Mouse (Mus musculus): ENCODE results near the gene Kmt2e. TPM values are rescaled to one million over a fixed set of nuclear protein-coding genes. Genes with fewer than 3 reads are reported as not detected.
A peak's percentile ranks its signal among the peaks of the same experiment; 100 is the strongest.

Kmt2e gene
- total and polyA plus RNA-seq, 3 experiments = 7.2 to 29.7 (median 21.3) TPM

DNA sequence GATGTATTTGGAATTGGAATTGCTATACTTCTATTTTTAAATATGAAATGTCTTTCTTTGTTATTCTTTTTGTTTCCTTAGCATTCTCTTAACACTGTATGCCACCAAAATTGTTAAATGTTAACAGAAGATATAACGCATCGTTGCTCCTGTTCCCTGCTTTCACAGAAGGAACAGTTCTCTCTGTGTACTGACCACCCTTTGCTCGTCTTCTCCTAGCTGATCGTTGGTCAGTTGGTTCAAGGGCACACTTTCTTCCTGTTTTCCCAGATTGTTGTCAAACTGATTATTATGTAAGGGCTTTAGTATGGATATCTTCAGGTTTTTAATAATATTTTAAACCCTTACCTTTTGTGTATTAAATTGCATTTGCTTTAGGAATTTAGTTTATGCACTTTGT lies 32.3 kb downstream of the Kmt2e start:
- TF ChIP-seq ZKSCAN1 (IDR thresholded peaks at IDR 0.05; ENCODE audit: borderline replicate concordance, low read depth, low read length) = no peak
- no peak for TF ChIP-seq USF1 (IDR thresholded peaks at IDR 0.05; ENCODE audit: low read depth, low read length)
- no peak for TF ChIP-seq ELF1 (IDR thresholded peaks at IDR 0.05; ENCODE audit: low read depth, low read length)
- no peak for TF ChIP-seq KAT2A (IDR thresholded peaks at IDR 0.05; ENCODE audit: insufficient replicate concordance, low read length)
- TF ChIP-seq TCF12 (IDR thresholded peaks at IDR 0.05; ENCODE audit: low read depth, low read length) = no peak
- TF ChIP-seq EP300 (IDR thresholded peaks at IDR 0.05; ENCODE audit: low read length) = no peak
- TF ChIP-seq TBP (conservative IDR thresholded peaks at IDR 0.05; ENCODE audit: low read depth, low read length) = no peak
- TF ChIP-seq USF2 (conservative IDR thresholded peaks at IDR 0.05; ENCODE audit: low read depth, low read length) = no peak
- no peak for TF ChIP-seq NELFE (IDR thresholded peaks at IDR 0.05; ENCODE audit: low read depth, low read length)
- TF ChIP-seq MYC (IDR thresholded peaks at IDR 0.05; ENCODE audit: low read depth, low read length) = no peak
- no peak for TF ChIP-seq CHD2 (IDR thresholded peaks at IDR 0.05; ENCODE audit: low read length)
- no peak for TF ChIP-seq MXI1 (IDR thresholded peaks at IDR 0.05; ENCODE audit: low read depth, low read length)
- TF ChIP-seq E2F4 (IDR thresholded peaks at IDR 0.05; ENCODE audit: insufficient replicate concordance, low read depth, low read length) = no peak
- no peak for TF ChIP-seq JUND (conservative IDR thresholded peaks at IDR 0.05; ENCODE audit: low read depth, low read length)
- TF ChIP-seq ZMIZ1 (IDR thresholded peaks at IDR 0.05; ENCODE audit: low read depth, low read length) = no peak
- TF ChIP-seq HCFC1 (IDR thresholded peaks at IDR 0.05; ENCODE audit: low read depth, low read length) = no peak
- TF ChIP-seq UBTF (IDR thresholded peaks at IDR 0.05; ENCODE audit: low read depth, low read length) = no peak
- no peak for TF ChIP-seq MAFK (IDR thresholded peaks at IDR 0.05; ENCODE audit: insufficient replicate concordance, low read length)
- no peak for TF ChIP-seq BHLHE40 (IDR thresholded peaks at IDR 0.05; ENCODE audit: low read depth, low read length)
- TF ChIP-seq RAD21 (IDR thresholded peaks at IDR 0.05; ENCODE audit: low read depth, low read length) = no peak
- dilution Hi-C loops (cut with MboI; ENCODE audit: extremely low pct_ligation_motif_present, extremely low pct_unique_long_range_greater_than_20kb, low sequenced_read_pairs) = no loop called here

DNA sequence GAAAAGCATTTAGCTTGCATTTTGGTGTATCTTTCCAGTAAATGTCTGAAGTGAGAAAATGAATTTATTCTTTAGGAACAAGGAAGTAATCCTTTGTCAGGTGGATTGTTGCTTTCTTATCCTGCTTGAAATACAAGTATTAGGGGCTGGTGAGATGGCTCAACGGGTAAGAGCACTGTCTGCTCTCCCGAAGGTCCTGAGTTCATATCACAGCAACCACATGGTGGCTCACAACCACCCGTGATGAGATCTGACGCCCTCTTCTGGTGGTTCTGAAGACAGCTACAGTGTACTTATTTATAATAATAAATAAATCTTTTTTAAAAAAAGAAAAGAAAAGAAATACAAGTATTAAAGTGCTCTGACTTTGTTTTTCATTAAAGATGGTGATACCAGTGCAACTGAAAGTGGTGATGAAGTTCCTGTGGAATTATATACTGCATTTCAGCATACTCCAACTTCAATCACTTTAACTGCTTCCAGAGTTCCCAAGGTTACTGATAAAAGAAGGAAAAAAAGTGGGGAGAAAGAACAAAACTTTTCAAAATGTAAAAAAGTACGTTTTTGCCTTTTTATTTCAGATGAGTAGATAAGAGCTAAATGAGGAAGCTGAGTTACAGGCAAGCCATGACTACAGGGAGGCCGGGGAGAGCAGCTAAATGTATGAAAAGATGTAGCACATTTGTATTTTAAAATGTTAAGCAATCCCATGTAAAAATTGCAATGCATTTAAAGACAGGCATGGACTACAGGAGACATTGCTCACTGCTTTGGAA lies 39.0 kb downstream of the Kmt2e start:
- dilution Hi-C loops (cut with MboI; ENCODE audit: extremely low pct_ligation_motif_present, extremely low pct_unique_long_range_greater_than_20kb, low sequenced_read_pairs) (no loop called here), in situ Hi-C loops (cut with MboI; ENCODE audit: low pct_ligation_motif_present, low pct_unique_long_range_greater_than_20kb, low sequenced_read_pairs) (no loop called here)
- Histone ChIP-seq H3K4me2 (ENCODE audit: insufficient read depth, low read depth, poor library complexity, severe bottlenecking) (no peak overlapping the region), H3K36me3 (replicated peaks in 1 of 2; ENCODE audit: control insufficient read depth in 1 of 2, insufficient read depth in 1 of 2, low read length in 1 of 2) (peaks cover 36 to 75% of the 10 kb centered on the region in 2 experiments), H3K79me2 (replicated peaks; ENCODE audit: control insufficient read depth, extremely low read depth, insufficient read depth, poor library complexity, severe bottlenecking) (no peaks in the 10 kb centered on the region; the same call in 1 of the 2 replicates), H3K9ac (ENCODE audit: insufficient read depth, low read depth) (no peak overlapping the region), H3K27me3 (replicated peaks) (no peaks in the 10 kb centered on the region), H3K4me3 (replicated peaks in 1 of 3; ENCODE audit: low read depth in 2 of 3, low read length in 2 of 3, poor library complexity in 1 of 3) (no peak overlapping the region), H3K4me1 (ENCODE audit: control insufficient read depth in 1 of 2, insufficient read depth in 2 of 2) (no peaks in the 10 kb centered on the region), H3K9me3 (replicated peaks; ENCODE audit: low read length) (no peaks in the 10 kb centered on the region), H3K27ac (ENCODE audit: insufficient read depth, low read depth) (no peak overlapping the region)
- no peak for DNase-seq (ENCODE audit: extremely low read depth)
- TF ChIP-seq HCFC1 (IDR thresholded peaks at IDR 0.05; ENCODE audit: low read depth, low read length) = no peak
- TF ChIP-seq CTCF (conservative IDR thresholded peaks at IDR 0.05 in 1 of 2, IDR thresholded peaks at IDR 0.05 in 1 of 2; ENCODE audit: low read depth in 2 of 2, low read length in 2 of 2) = peak in 1 of 2 experiments; percentile 63; a peak in 2 of 4 replicates
- TF ChIP-seq SMC3 (IDR thresholded peaks at IDR 0.05; ENCODE audit: low read depth, low read length) = peak; percentile 38

More for the DNA sequence above, 32.3 kb downstream of the Kmt2e start:
- no peak overlapping the region for H3K4me3 ChIP-seq (replicated peaks in 1 of 3; ENCODE audit: low read depth in 2 of 3, low read length in 2 of 3, poor library complexity in 1 of 3)
- in situ Hi-C loops (cut with MboI; ENCODE audit: low pct_ligation_motif_present, low pct_unique_long_range_greater_than_20kb, low sequenced_read_pairs) = no loop called here
- no peak for DNase-seq (ENCODE audit: extremely low read depth)
- no peak overlapping the region for H3K9ac ChIP-seq (ENCODE audit: insufficient read depth, low read depth)
- no peak overlapping the region for H3K27ac ChIP-seq (ENCODE audit: insufficient read depth, low read depth)
- no peaks in the 10 kb centered on the region for H3K9me3 ChIP-seq (replicated peaks; ENCODE audit: low read length)
- peaks cover 23 to 74% of the 10 kb centered on the region in 2 experiments for H3K36me3 ChIP-seq (replicated peaks in 1 of 2; ENCODE audit: control insufficient read depth in 1 of 2, insufficient read depth in 1 of 2, low read length in 1 of 2)
- peaks cover 21% of the 10 kb centered on the region for H3K79me2 ChIP-seq (replicated peaks; ENCODE audit: control insufficient read depth, extremely low read depth, insufficient read depth, poor library complexity, severe bottlenecking)
- H3K27me3 ChIP-seq (replicated peaks) = no peaks in the 10 kb centered on the region
- H3K4me2 ChIP-seq (ENCODE audit: insufficient read depth, low read depth, poor library complexity, severe bottlenecking) = no peak overlapping the region
- peaks cover 3 to 27% of the 10 kb centered on the region in 2 experiments; a peak in 3 of 4 replicates for H3K4me1 ChIP-seq (ENCODE audit: control insufficient read depth in 1 of 2, insufficient read depth in 2 of 2)

Measured in CH12.LX (cell line).